Mouse (Mus musculus) limb, embryonic 11.5 days (tissue): ENCODE measurements around the gene Slc22a20. TPM values are rescaled to one million over a fixed set of nuclear protein-coding genes. Genes with fewer than 3 reads are reported as not detected.
A peak's percentile ranks its signal among the peaks of the same experiment; 100 is the strongest.

Source experiments
- ATAC-seq: fragments of 200-750 bp; cut with Nextera tagmentation; 2 replicates; pipeline ENCODE4 v1.8.0; 2017; ENCODE audit warnings: low read depth; ENCODE audit not compliant: insufficient number of reproducible peaks, low FRiP score, low TSS enrichment
- DNase-seq: peaks from one replicate; pipeline ENCODE4 v3.0.0-alpha.2; 2015; ENCODE audit warnings: low spot score
- H3K27ac ChIP-seq: fragments of 300-500 bp; sonication (generic); replicated peaks from 2 replicates; pipeline ENCODE4 v1.5.1; 2014; ENCODE audit warnings: low read depth, mild to moderate bottlenecking, low read length
- H3K27me3 ChIP-seq: fragments of 300-500 bp; sonication (generic); 2 replicates; pipeline ENCODE4 v1.6.1; 2014; ENCODE audit warnings: mild to moderate bottlenecking, low read length, mixed read lengths; ENCODE audit not compliant: control insufficient read depth, insufficient read depth
- H3K36me3 ChIP-seq: fragments of 300-500 bp; sonication (generic); 2 replicates; pipeline ENCODE4 v1.6.1; 2014; ENCODE audit warnings: mild to moderate bottlenecking, low read length, moderate library complexity, mixed read lengths; ENCODE audit not compliant: control insufficient read depth, insufficient read depth
- H3K4me1 ChIP-seq: fragments of 300-500 bp; sonication (generic); 2 replicates; pipeline ENCODE4 v1.6.1; 2014; ENCODE audit warnings: low read length, mixed read lengths; ENCODE audit not compliant: control insufficient read depth, insufficient read depth
- H3K4me2 ChIP-seq: fragments of 300-500 bp; sonication (generic); 2 replicates; pipeline ENCODE4 v1.6.1; 2014; ENCODE audit warnings: low read depth, mild to moderate bottlenecking, moderate library complexity; ENCODE audit not compliant: severe bottlenecking
- H3K4me3 ChIP-seq: fragments of 300-500 bp; sonication (generic); 2 replicates; pipeline ENCODE4 v1.5.1; 2014; ENCODE audit warnings: low read depth, low read length
- H3K9ac ChIP-seq: fragments of 300-500 bp; sonication (generic); 2 replicates; pipeline ENCODE4 v1.6.1; 2014; ENCODE audit warnings: mild to moderate bottlenecking, low read length
- H3K9me3 ChIP-seq: fragments of 300-500 bp; sonication (generic); 2 replicates; pipeline ENCODE4 v1.6.1; 2016; ENCODE audit warnings: low read length; ENCODE audit not compliant: control insufficient read depth
- WGBS: fragments of 180-500 bp; shearing (Covaris S2); extraction: QIAGEN DNeasy Blood & Tissue Kit; methylation state at CpG from one replicate; pipeline ENCODE4 v1.1.7; 2014; 5-methylcytosine and 5-hydroxymethylcytosine counted together
- polyA plus RNA-seq: library from polyadenylated mRNA; unstranded; fragments of >200 nt; fragmentation: Nextera tagmentation; extraction: Ambion mirVana; gene quantifications from 2 replicates; pipeline ENCODE4 v1.2.1, GENCODE M21; 2014

Slc22a20 gene
- polyA plus RNA-seq, 1 experiment from 2014 or later, result not detected

GRCm38 (mm10) chr19:5935691-5936090 is 50.3 kb downstream of the Slc22a20 start:
- WGBS, result 73% methylated on average over 5 of the region's 5 CpGs
- ATAC-seq (no peak), DNase-seq (no peak)
- Histone ChIP-seq H3K27me3 (no peaks in the 10 kb centered on the region), H3K36me3 (peaks cover 8% of the 10 kb centered on the region; the same call in 1 of the 2 replicates), H3K9ac (peak overlapping the region; percentile 22; the same call in 1 of the 2 replicates), H3K27ac (no peak overlapping the region), H3K9me3 (no peaks in the 10 kb centered on the region), H3K4me1 (0 out of 2 replicates have a peak, but pooled peaks cover 4% of the 10 kb centered on the region), H3K4me3 (no peak overlapping the region), H3K4me2 (no peak overlapping the region)

- no peak overlapping the region for H3K4me3 ChIP-seq
- no peak overlapping the region for H3K4me2 ChIP-seq
- H3K9me3 ChIP-seq, result no peaks in the 10 kb centered on the region
- ATAC-seq (0 out of 2 replicates have a peak, but pooled peaks have one; percentile 51), DNase-seq (no peak)
- peak overlapping the region; percentile 22; the same call in 1 of the 2 replicates for H3K9ac ChIP-seq
- H3K27ac ChIP-seq, result no peak overlapping the region
- H3K36me3 ChIP-seq, result peaks cover 4% of the 10 kb centered on the region; the same call in 1 of the 2 replicates
- no peaks in the 10 kb centered on the region for H3K27me3 ChIP-seq
- 0 out of 2 replicates have a peak, but pooled peaks cover 4% of the 10 kb centered on the region for H3K4me1 ChIP-seq
- 29% methylated on average over 3 of the region's 3 CpGs for WGBS
Measured at GRCm38 (mm10) chr19:5935266-5935665, 50.7 kb downstream of the Slc22a20 start.

GRCm38 (mm10) chr19:5929634-5930596 is 56.0 kb downstream of the Slc22a20 start:
- H3K27ac ChIP-seq, result no peak overlapping the region
- no peak overlapping the region for H3K4me2 ChIP-seq
- 0 out of 2 replicates have a peak, but pooled peaks cover 2% of the 10 kb centered on the region for H3K27me3 ChIP-seq
- H3K4me1 ChIP-seq, result peaks cover 5% of the 10 kb centered on the region
- no peaks in the 10 kb centered on the region for H3K36me3 ChIP-seq
- no peak overlapping the region for H3K4me3 ChIP-seq
- WGBS, result 77% methylated on average over 14 of the region's 14 CpGs
- no peaks in the 10 kb centered on the region for H3K9me3 ChIP-seq
- DNase-seq (no peak), ATAC-seq (no peak)
- no peak overlapping the region for H3K9ac ChIP-seq

- Histone ChIP-seq H3K9me3 (no peaks in the 10 kb centered on the region), H3K27ac (0 out of 2 replicates have a peak overlapping the region, but pooled peaks have one; percentile 14), H3K4me1 (peaks cover 5% of the 10 kb centered on the region), H3K27me3 (0 out of 2 replicates have a peak, but pooled peaks cover 2% of the 10 kb centered on the region), H3K4me2 (no peak overlapping the region), H3K36me3 (no peaks in the 10 kb centered on the region), H3K4me3 (no peak overlapping the region), H3K9ac (no peak overlapping the region)
- 33% methylated on average over 3 of the region's 3 CpGs for WGBS
- no peak for DNase-seq
- no peak for ATAC-seq
Measured at GRCm38 (mm10) chr19:5928546-5928945, 57.4 kb downstream of the Slc22a20 start.

DNA sequence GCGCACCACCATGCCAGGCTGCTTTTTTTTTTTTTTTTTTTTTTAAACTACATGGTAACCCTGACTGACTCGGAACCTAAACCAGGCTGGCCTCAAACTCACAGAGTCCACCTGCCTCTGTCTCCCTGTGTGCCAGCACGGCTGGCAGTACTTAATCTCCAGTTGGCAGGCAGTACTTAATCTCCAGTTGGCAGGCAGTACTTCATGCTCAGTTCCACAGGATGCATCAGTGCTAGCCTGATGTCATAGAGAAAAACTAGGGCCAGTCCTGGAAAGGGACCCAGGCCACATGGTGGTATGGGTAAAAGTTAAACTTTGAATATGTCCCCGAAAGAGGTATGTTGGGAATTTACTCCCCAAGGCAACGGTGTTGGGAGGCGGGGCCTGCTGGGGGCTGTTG is 57.8 kb downstream of the Slc22a20 start:
- H3K4me1 ChIP-seq, result peaks cover 5% of the 10 kb centered on the region
- H3K36me3 ChIP-seq, result no peaks in the 10 kb centered on the region
- 49% methylated on average over 5 of the region's 6 CpGs for WGBS
- no peak overlapping the region for H3K9ac ChIP-seq
- DNase-seq (no peak), ATAC-seq (no peak)
- H3K4me2 ChIP-seq, result no peak overlapping the region
- H3K9me3 ChIP-seq, result no peaks in the 10 kb centered on the region
- no peak overlapping the region for H3K27ac ChIP-seq
- 0 out of 2 replicates have a peak, but pooled peaks cover 2% of the 10 kb centered on the region for H3K27me3 ChIP-seq
- H3K4me3 ChIP-seq, result no peak overlapping the region

DNA sequence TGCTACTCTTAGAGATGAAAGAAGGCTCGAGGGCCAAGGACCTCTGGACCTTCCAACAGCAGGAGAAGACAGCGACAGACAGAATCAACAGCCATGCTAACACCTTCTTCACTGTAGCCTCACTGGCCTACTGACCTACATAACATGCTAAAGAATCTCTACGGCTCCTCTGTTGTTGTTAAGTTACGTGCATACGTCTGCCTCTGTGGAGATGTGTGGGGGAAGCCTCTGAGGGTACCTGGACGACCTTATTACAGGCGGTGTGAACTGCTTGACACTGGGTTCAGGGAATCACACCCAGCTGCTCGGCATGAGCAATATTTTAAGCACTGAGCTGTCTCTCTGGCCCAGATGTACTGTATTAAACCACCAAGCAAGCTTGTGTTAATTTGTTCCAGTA is 58.4 kb downstream of the Slc22a20 start:
- H3K4me1 ChIP-seq, result peaks cover 5% of the 10 kb centered on the region
- H3K9ac ChIP-seq, result no peak overlapping the region
- ATAC-seq (no peak), DNase-seq (no peak)
- 0 out of 2 replicates have a peak, but pooled peaks cover 2% of the 10 kb centered on the region for H3K27me3 ChIP-seq
- H3K4me2 ChIP-seq, result no peak overlapping the region
- no peak overlapping the region for H3K27ac ChIP-seq
- no peaks in the 10 kb centered on the region for H3K9me3 ChIP-seq
- H3K36me3 ChIP-seq, result no peaks in the 10 kb centered on the region
- 62% methylated on average over 8 of the region's 8 CpGs for WGBS
- no peak overlapping the region for H3K4me3 ChIP-seq

DNA sequence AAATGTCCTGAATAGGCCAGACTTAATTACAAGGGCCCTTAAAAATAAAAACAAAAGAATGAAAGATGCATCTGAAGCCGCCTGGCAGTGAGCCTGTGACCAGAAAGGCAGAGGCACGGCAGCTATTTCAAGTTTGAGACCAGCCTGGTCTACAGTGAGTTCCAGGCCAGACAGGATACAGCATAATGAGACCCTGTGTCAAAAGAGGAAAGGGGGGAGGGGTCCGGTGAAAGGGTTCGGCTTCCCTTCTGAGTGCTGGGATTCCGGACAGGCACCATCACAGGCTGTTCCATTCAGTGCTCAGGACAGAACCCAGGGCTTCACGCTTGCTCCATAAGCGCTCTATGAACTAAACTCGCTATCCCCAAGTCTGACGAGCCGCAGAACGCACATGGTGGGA is 58.9 kb downstream of the Slc22a20 start:
- ATAC-seq (no peak), DNase-seq (no peak)
- no peaks in the 10 kb centered on the region for H3K36me3 ChIP-seq
- H3K9me3 ChIP-seq, result no peaks in the 10 kb centered on the region
- WGBS, result 72% methylated on average over 11 of the region's 11 CpGs
- H3K4me1 ChIP-seq, result peaks cover 6% of the 10 kb centered on the region
- no peak overlapping the region for H3K27ac ChIP-seq
- H3K27me3 ChIP-seq, result 0 out of 2 replicates have a peak, but pooled peaks cover 2% of the 10 kb centered on the region
- H3K4me3 ChIP-seq, result no peak overlapping the region
- H3K4me2 ChIP-seq, result no peak overlapping the region
- no peak overlapping the region for H3K9ac ChIP-seq

- H3K4me2 ChIP-seq, result peak overlapping the region; percentile 90
- WGBS, result 35% methylated on average over 11 of the region's 11 CpGs
- H3K4me3 ChIP-seq, result peak overlapping the region; percentile 37; the same call in 1 of the 2 replicates
- no peaks in the 10 kb centered on the region for H3K9me3 ChIP-seq
- DNase-seq, result no peak
- H3K27me3 ChIP-seq, result 0 out of 2 replicates have a peak, but pooled peaks cover 2% of the 10 kb centered on the region
- no peak overlapping the region for H3K9ac ChIP-seq
- peaks cover 12% of the 10 kb centered on the region for H3K4me1 ChIP-seq
- no peak overlapping the region for H3K27ac ChIP-seq
- H3K36me3 ChIP-seq, result no peaks in the 10 kb centered on the region
- no peak for ATAC-seq
Measured at GRCm38 (mm10) chr19:5925311-5925855, 60.6 kb downstream of the Slc22a20 start.
